Mouse (Mus musculus) intestine, embryonic 16.5 days (tissue): ENCODE data around the gene Grm5. TPM values are rescaled to one million over a fixed set of nuclear protein-coding genes. Genes with fewer than 3 reads are reported as not detected.

Experiments used
- ATAC-seq: fragments of 200-750 bp; cut with Nextera tagmentation; 2 replicates; pipeline ENCODE4 v1.8.0; 2017; ENCODE audit warnings: moderate TSS enrichment, moderate library complexity
- H3K27ac ChIP-seq: fragments of 300-500 bp; sonication (generic); 2 replicates; pipeline ENCODE4 v1.5.1; 2014; ENCODE audit warnings: mild to moderate bottlenecking, low read length
- H3K27me3 ChIP-seq: fragments of 300-500 bp; sonication (generic); replicated peaks from 2 replicates; pipeline ENCODE4 v1.6.1; 2014; ENCODE audit warnings: low read length, control low read depth, mixed read lengths; ENCODE audit not compliant: control insufficient read depth, insufficient read depth
- H3K36me3 ChIP-seq: fragments of 300-500 bp; sonication (generic); 2 replicates; pipeline ENCODE4 v1.6.1; 2014; ENCODE audit warnings: low read length, control low read depth; ENCODE audit not compliant: control insufficient read depth, insufficient read depth
- H3K4me1 ChIP-seq: fragments of 300-500 bp; sonication (generic); 2 replicates; pipeline ENCODE4 v1.6.1; 2014; ENCODE audit warnings: low read length, control low read depth, mixed read lengths; ENCODE audit not compliant: control insufficient read depth, insufficient read depth
- H3K4me2 ChIP-seq: fragments of 300-500 bp; sonication (generic); 2 replicates; pipeline ENCODE4 v1.6.1; 2014; ENCODE audit warnings: low read depth, low read length, control low read depth
- H3K4me3 ChIP-seq: fragments of 300-500 bp; sonication (generic); 2 replicates; pipeline ENCODE4 v1.5.1; 2014; ENCODE audit warnings: mild to moderate bottlenecking, low read length
- H3K9ac ChIP-seq: fragments of 300-500 bp; sonication (generic); 2 replicates; pipeline ENCODE4 v1.6.1; 2014; ENCODE audit warnings: low read depth, low read length
- H3K9me3 ChIP-seq: fragments of 300-500 bp; sonication (generic); 2 replicates; pipeline ENCODE4 v1.6.1; 2016; ENCODE audit warnings: low read length, control low read depth; ENCODE audit not compliant: control insufficient read depth
- WGBS: fragments of 180-500 bp; shearing (Covaris S2); extraction: QIAGEN DNeasy Blood & Tissue Kit; methylation state at CpG from one replicate; pipeline ENCODE4 v1.1.7; 2014; 5-methylcytosine and 5-hydroxymethylcytosine counted together
- polyA plus RNA-seq: library from polyadenylated mRNA; unstranded; fragments of >200 nt; fragmentation: Nextera tagmentation; extraction: Ambion mirVana; gene quantifications from 2 replicates; pipeline ENCODE4 v1.2.1, GENCODE M21; 2015

Grm5 gene
- polyA plus RNA-seq, 1 experiment from 2014 or later, result not detected

GRCm38 (mm10) chr7:88097715-88098114, 513.7 kb downstream of the Grm5 start:
- H3K9me3 ChIP-seq, result no peaks in the 10 kb centered on the region
- H3K4me1 ChIP-seq, result no peaks in the 10 kb centered on the region
- peak; percentile 78 for ATAC-seq
- 9% methylated on average over 1 of the region's 1 CpGs for WGBS
- no peak overlapping the region for H3K27ac ChIP-seq
- no peak overlapping the region for H3K9ac ChIP-seq
- no peaks in the 10 kb centered on the region for H3K27me3 ChIP-seq
- H3K4me2 ChIP-seq, result no peak overlapping the region
- H3K4me3 ChIP-seq, result no peak overlapping the region
- H3K36me3 ChIP-seq, result no peaks in the 10 kb centered on the region

- WGBS, result 58% methylated on average over 6 of the region's 6 CpGs
- no peak for ATAC-seq
Observed at GRCm38 (mm10) chr7:88116724-88117409, 532.9 kb downstream of the Grm5 start.

GRCm38 (mm10) chr7:88128080-88128848, 544.3 kb downstream of the Grm5 start:
- Histone ChIP-seq H3K4me1 (peaks cover 13% of the 10 kb centered on the region; the same call in 1 of the 2 replicates), H3K4me3 (no peak overlapping the region), H3K4me2 (no peak overlapping the region), H3K27me3 (peaks cover 9% of the 10 kb centered on the region), H3K9ac (no peak overlapping the region), H3K36me3 (no peaks in the 10 kb centered on the region), H3K9me3 (no peaks in the 10 kb centered on the region), H3K27ac (no peak overlapping the region)
- no peak for ATAC-seq
- WGBS, result 66% methylated on average over 8 of the region's 8 CpGs

More at GRCm38 (mm10) chr7:88116724-88117409, 532.9 kb downstream of the Grm5 start:
- H3K27ac ChIP-seq, result no peak overlapping the region
- H3K9me3 ChIP-seq, result no peaks in the 10 kb centered on the region
- H3K4me2 ChIP-seq, result no peak overlapping the region
- H3K27me3 ChIP-seq, result no peaks in the 10 kb centered on the region
- H3K4me1 ChIP-seq, result no peaks in the 10 kb centered on the region
- no peak overlapping the region for H3K9ac ChIP-seq
- no peak overlapping the region for H3K4me3 ChIP-seq
- no peaks in the 10 kb centered on the region for H3K36me3 ChIP-seq

DNA sequence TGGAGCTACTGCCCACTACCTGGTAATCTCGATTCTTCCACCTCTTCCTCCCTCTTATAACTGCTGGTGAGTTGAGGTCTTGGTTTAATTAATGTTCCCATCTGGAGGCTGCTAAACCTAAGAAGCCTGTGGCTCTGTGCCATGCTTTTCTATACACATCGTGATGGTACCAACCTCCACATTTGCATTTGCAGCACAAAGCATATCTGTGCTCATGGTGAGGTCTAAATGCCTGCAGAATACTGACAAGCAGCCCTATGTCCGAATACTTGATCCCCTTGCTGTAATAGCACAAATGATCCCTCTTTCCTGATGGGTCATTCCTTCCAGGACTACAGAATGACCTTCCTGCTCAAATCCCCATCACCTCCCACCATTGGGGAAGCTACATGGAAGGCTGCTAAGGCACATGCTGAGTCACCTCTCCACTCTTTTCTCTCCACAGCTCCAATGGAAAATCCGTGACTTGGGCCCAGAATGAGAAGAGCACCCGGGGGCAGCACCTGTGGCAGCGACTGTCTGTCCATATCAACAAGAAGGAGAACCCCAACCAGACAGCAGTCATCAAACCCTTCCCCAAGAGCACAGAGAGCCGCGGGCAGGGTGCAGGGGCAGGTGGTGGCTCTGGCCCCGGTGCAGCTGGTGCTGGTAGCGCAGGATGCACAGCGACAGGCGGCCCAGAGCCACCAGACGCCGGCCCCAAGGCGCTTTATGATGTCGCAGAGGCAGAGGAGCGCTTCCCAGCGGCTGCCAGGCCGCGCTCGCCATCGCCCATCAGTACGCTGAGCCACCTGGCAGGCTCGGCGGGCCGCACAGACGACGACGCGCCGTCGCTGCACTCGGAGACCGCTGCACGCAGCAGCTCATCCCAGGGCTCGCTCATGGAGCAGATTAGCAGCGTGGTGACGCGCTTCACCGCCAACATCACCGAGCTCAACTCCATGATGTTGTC, 545.8 kb downstream of the Grm5 start:
- no peak overlapping the region for H3K27ac ChIP-seq
- 11% methylated on average over 41 of the region's 41 CpGs for WGBS
- H3K9me3 ChIP-seq, result no peaks in the 10 kb centered on the region
- no peaks in the 10 kb centered on the region for H3K36me3 ChIP-seq
- H3K9ac ChIP-seq, result peak overlapping the region; percentile 42
- H3K4me2 ChIP-seq, result peak overlapping the region; percentile 61
- peak; percentile 69 for ATAC-seq
- peaks cover 13% of the 10 kb centered on the region; the same call in 1 of the 2 replicates for H3K4me1 ChIP-seq
- peaks cover 9% of the 10 kb centered on the region for H3K27me3 ChIP-seq
- H3K4me3 ChIP-seq, result peak overlapping the region; percentile 38

GRCm38 (mm10) chr7:88130488-88130849, 546.5 kb downstream of the Grm5 start:
- WGBS, result 30% methylated on average over 22 of the region's 22 CpGs
- Histone ChIP-seq H3K27me3 (peaks cover 9% of the 10 kb centered on the region), H3K36me3 (no peaks in the 10 kb centered on the region), H3K4me3 (peak overlapping the region; percentile 38), H3K4me2 (peak overlapping the region; percentile 61), H3K9me3 (no peaks in the 10 kb centered on the region), H3K9ac (peak overlapping the region; percentile 42), H3K27ac (no peak overlapping the region), H3K4me1 (peaks cover 13% of the 10 kb centered on the region; the same call in 1 of the 2 replicates)
- no peak for ATAC-seq

DNA sequence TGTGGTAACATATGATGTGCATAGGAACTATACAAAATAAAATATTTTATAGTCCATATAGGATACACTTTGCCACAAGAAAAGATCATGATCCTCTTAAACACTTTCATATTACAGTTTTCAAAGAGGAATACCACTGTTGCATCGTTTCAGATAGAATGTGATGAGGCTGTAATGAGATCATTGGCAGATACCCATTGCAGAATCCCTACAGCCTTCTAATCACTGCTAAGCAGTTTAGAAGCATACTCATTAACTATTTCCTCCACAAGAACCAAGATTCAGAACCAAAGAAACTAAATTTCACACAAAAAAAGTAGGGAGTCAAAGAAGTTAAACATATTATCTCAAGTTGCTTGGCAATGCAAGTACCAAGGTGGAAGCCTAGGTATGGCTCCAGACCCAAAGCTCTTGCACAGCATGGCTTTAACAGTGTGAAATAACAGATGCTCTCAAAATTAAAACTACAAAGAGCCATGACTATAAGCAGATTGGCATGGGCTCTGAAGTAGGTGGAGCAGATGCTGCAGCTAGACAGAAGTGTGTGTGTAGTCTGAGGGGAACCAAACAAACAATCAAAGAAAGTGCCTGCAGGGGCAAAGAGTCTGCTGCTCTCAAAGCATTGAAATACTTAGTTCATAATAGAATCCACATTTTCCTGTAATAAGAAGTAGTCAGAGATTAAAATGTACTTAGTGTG, 575.7 kb downstream of the Grm5 start:
- Histone ChIP-seq H3K36me3 (no peaks in the 10 kb centered on the region), H3K9ac (no peak overlapping the region), H3K4me2 (no peak overlapping the region), H3K9me3 (no peaks in the 10 kb centered on the region), H3K4me1 (no peaks in the 10 kb centered on the region), H3K4me3 (no peak overlapping the region), H3K27ac (no peak overlapping the region), H3K27me3 (no peaks in the 10 kb centered on the region)
- no peak for ATAC-seq
- 68% methylated on average over 1 of the region's 1 CpGs for WGBS

DNA sequence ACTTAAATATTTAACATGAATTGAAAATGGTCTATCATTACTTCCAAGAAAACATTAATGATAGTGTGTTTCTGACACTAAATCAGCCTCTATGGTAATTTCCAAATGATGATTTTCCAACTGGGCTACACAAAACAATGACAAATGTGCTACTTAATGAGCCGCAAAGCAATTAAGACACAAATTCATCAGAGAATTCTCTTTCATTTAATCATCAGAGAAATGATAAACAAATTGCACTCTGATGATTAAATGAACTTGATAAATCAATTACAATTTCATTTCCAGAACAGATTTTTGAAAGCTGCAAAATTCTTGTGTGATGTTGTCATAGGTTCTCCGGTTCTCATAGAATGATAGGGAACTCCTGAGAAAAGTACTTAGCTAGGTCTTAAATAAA, 577.6 kb downstream of the Grm5 start:
- Histone ChIP-seq H3K4me3 (no peak overlapping the region), H3K4me2 (no peak overlapping the region), H3K9me3 (no peaks in the 10 kb centered on the region), H3K27ac (no peak overlapping the region), H3K4me1 (no peaks in the 10 kb centered on the region), H3K27me3 (no peaks in the 10 kb centered on the region), H3K9ac (no peak overlapping the region), H3K36me3 (no peaks in the 10 kb centered on the region)
- 88% methylated on average over 2 of the region's 2 CpGs for WGBS
- ATAC-seq, result no peak
